Mouse (Mus musculus) limb, embryonic 12.5 days (tissue): ENCODE measurements around the gene Elovl2. TPM values are rescaled to one million over a fixed set of nuclear protein-coding genes. Genes with fewer than 3 reads are reported as not detected.
"Not testable (repeated sequence)": the region's sequence is repeated elsewhere in the genome, so short reads cannot be mapped to it uniquely, and the experiment has no call there.

ENCODE experiments used
- ATAC-seq: fragments of 200-750 bp; cut with Nextera tagmentation; 2 replicates; pipeline ENCODE4 v1.8.0; 2017; ENCODE audit warnings: low read depth, moderate TSS enrichment; ENCODE audit not compliant: insufficient number of reproducible peaks, insufficient read depth, low FRiP score, low TSS enrichment
- H3K27ac ChIP-seq: fragments of 300-500 bp; sonication (generic); 2 replicates; pipeline ENCODE4 v1.5.1; 2016; ENCODE audit warnings: mild to moderate bottlenecking, moderate library complexity
- H3K27me3 ChIP-seq: fragments of 300-500 bp; sonication (generic); 2 replicates; pipeline ENCODE4 v1.6.1; 2016; ENCODE audit warnings: mild to moderate bottlenecking, moderate library complexity
- H3K36me3 ChIP-seq: fragments of 300-500 bp; sonication (generic); 2 replicates; pipeline ENCODE4 v1.6.1; 2016; ENCODE audit warnings: mild to moderate bottlenecking, moderate library complexity
- H3K4me1 ChIP-seq: fragments of 300-500 bp; sonication (generic); replicated peaks from 2 replicates; pipeline ENCODE4 v1.6.1; 2016
- H3K4me2 ChIP-seq: fragments of 300-500 bp; sonication (generic); 2 replicates; pipeline ENCODE4 v1.6.1; 2016; ENCODE audit warnings: mild to moderate bottlenecking, moderate library complexity
- H3K4me3 ChIP-seq: fragments of 300-500 bp; sonication (generic); replicated peaks from 2 replicates; pipeline ENCODE4 v1.5.1; 2016; ENCODE audit warnings: mild to moderate bottlenecking
- H3K9ac ChIP-seq: fragments of 300-500 bp; sonication (generic); replicated peaks from 2 replicates; pipeline ENCODE4 v1.6.1; 2016; ENCODE audit warnings: mild to moderate bottlenecking, moderate library complexity
- H3K9me3 ChIP-seq: fragments of 300-500 bp; sonication (generic); 2 replicates; pipeline ENCODE4 v1.6.1; 2016; ENCODE audit warnings: mild to moderate bottlenecking, moderate library complexity
- WGBS: fragments of 180-500 bp; shearing (Covaris S2); methylation state at CpG from one replicate; pipeline ENCODE4 v1.1.7; 2016; 5-methylcytosine and 5-hydroxymethylcytosine counted together
- polyA plus RNA-seq: library from polyadenylated mRNA; unstranded; fragments of >200 nt; fragmentation: Nextera tagmentation; extraction: Ambion mirVana; gene quantifications from 2 replicates; pipeline ENCODE4 v1.2.1, GENCODE M21; 2016

The Elovl2 gene
- 9.6 and 9.9 TPM in 2 replicates for polyA plus RNA-seq

DNA sequence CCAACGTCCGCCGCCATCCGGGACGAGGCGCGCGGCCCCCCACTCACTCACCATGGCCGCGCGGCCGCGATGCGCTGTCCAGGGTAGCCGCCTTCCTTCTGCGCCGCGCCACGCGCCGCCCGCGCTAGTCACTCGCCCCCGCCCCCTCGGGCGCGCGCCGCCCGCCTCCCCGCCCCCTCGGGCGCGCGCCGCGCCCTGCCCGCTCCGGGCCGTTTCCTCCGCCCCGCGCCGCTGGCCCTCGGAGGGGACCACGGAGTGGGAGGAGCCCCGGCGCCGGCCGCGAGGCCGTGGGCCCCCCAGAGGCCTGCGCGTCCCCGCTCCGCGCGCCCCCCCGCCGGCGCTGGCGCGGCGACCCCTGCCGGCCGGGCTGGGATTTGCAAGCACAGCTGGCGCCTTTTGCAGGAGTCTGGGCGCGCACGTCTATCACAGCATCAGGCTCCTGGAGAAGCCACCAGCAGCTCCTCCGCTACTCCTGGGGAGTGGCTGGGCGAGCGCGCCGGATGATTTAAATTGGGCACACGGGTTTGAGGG lies at the start of gene Elovl2:
Gene Elovl2, minus strand, starts transcription at position 102 of the 531 bp plus-strand sequence.
- Histone ChIP-seq H3K4me2 (peak within 1 kb of the TSS; percentile 67), H3K27me3 (no peaks in the 10 kb centered on the region), H3K4me1 (peaks cover 4% of the 10 kb centered on the region; the same call in 1 of the 2 replicates), H3K36me3 (no peaks in the 10 kb centered on the region), H3K4me3 (peak within 1 kb of the TSS; percentile 69), H3K27ac (peak within 1 kb of the TSS; percentile 56), H3K9me3 (peaks cover 24% of the 10 kb centered on the region), H3K9ac (peak within 1 kb of the TSS; percentile 63)
- peak; percentile 93 for ATAC-seq
- 2% methylated on average over 60 of the region's 77 CpGs for WGBS

- Histone ChIP-seq H3K9me3 (0 out of 2 replicates have a peak, but pooled peaks cover 3% of the 10 kb centered on the region), H3K4me3 (no peak overlapping the region), H3K27ac (no peak overlapping the region), H3K4me2 (no peak overlapping the region), H3K4me1 (no peaks in the 10 kb centered on the region), H3K9ac (no peak overlapping the region), H3K36me3 (no peaks in the 10 kb centered on the region), H3K27me3 (no peaks in the 10 kb centered on the region)
- no peak for ATAC-seq
- WGBS = 58% methylated on average over 7 of the region's 7 CpGs
These were observed 47.7 kb upstream of the Elovl2 start for GRCm38 (mm10) chr13:41267827-41268408.

- no peak overlapping the region for H3K4me3 ChIP-seq
- no peak for ATAC-seq
- H3K4me1 ChIP-seq = no peaks in the 10 kb centered on the region
- H3K9me3 ChIP-seq = 0 out of 2 replicates have a peak, but pooled peaks cover 3% of the 10 kb centered on the region
- no peak overlapping the region for H3K9ac ChIP-seq
- no peaks in the 10 kb centered on the region for H3K36me3 ChIP-seq
- WGBS = 76% methylated on average over 5 of the region's 5 CpGs
- H3K27ac ChIP-seq = no peak overlapping the region
- no peak overlapping the region for H3K4me2 ChIP-seq
- H3K27me3 ChIP-seq = no peaks in the 10 kb centered on the region
These were observed 43.2 kb upstream of the Elovl2 start for GRCm38 (mm10) chr13:41263304-41264006.

DNA sequence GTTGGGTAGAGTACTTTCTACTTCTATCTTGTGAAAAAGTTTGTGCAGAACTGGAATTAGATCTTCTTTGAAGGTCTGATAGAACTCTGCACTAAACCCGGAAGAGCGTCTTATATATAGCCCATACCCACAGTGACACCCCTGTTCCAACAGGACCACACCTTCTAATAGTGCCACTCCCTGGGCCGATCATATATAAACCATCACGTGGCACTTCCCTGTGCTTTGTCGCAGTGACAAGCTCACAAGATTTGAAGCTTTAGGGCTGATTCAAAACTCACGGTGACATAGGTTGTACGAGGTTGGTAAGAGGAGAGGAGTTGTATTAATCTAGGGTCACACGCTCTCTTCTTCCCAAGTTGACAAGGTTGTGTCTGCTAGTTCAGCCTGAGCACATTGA lies 41.4 kb upstream of the Elovl2 start:
- H3K4me2 ChIP-seq, H3K4me1 ChIP-seq, H3K27me3 ChIP-seq, H3K9me3 ChIP-seq, ATAC-seq, H3K36me3 ChIP-seq, H3K4me3 ChIP-seq, H3K9ac ChIP-seq, H3K27ac ChIP-seq: not testable (repeated sequence)
- WGBS = 93% methylated on average over 8 of the region's 8 CpGs

DNA sequence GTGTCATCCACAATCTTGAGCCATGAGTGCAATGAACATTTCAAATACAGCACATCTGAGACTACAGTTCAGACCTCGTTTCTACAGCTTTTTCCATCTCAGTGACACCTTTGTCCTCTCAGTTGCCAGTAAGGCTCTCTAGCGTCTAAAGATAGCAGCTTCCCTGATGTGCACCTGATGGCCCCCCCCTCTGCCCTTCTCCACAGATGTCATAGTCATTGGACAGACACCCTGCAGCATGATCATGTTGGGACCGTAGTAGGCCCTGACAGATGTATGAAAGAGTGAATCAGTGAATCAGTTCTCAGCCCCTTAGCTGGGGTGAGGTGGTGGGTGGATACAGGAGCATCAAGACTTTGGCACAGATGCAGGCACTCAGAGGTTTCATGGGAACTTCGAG lies 37.6 kb upstream of the Elovl2 start:
- no peak overlapping the region for H3K27ac ChIP-seq
- no peak overlapping the region for H3K4me3 ChIP-seq
- no peaks in the 10 kb centered on the region for H3K4me1 ChIP-seq
- H3K4me2 ChIP-seq = no peak overlapping the region
- WGBS = 87% methylated on average over 4 of the region's 4 CpGs
- H3K9me3 ChIP-seq = no peaks in the 10 kb centered on the region
- ATAC-seq = no peak
- H3K27me3 ChIP-seq = no peaks in the 10 kb centered on the region
- no peaks in the 10 kb centered on the region; the same call in 1 of the 2 replicates for H3K36me3 ChIP-seq
- no peak overlapping the region for H3K9ac ChIP-seq

DNA sequence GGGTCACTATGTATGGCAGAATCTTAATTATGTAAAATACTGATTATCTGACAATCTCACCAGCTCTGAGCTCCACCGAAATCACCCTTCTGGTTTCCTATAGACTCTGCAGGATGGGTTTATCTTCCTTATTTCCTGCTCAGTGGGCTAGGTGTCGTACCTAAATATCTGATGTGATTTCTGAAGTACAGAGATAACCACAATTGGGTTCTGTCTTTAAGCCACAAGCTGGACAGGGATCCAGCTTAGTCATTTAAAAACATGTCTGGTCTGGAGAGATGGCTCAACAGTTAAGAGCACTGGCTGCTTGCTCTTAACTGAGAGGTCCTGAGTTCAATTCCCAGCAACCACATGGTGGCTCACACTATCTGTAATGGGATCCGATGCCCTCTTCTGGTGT lies 36.8 kb upstream of the Elovl2 start:
- ATAC-seq = no peak
- Histone ChIP-seq H3K4me2 (no peak overlapping the region), H3K27me3 (no peaks in the 10 kb centered on the region), H3K9me3 (no peaks in the 10 kb centered on the region), H3K9ac (no peak overlapping the region), H3K4me1 (no peaks in the 10 kb centered on the region), H3K4me3 (no peak overlapping the region), H3K27ac (no peak overlapping the region), H3K36me3 (no peaks in the 10 kb centered on the region; the same call in 1 of the 2 replicates)
- 94% methylated on average over 3 of the region's 3 CpGs for WGBS

DNA sequence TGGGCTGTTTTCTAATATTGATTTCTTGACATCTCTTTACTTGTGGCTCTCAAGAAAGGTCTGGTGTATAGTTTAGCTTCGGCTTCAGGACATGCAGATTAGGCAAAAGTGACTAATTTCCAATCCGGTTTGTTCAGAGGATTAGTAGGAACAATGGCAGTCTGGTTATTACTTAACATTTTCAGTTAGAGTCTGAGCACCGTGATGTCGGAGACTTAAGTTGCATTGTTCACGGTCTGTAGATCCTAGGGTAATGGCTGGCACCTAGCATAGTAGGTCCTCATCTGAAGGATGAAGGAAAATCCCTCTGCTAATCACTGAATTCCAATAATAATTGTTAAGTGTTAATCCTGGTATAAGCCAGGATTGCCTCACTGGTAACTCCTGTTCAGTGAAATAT lies 35.9 kb upstream of the Elovl2 start:
- no peak for ATAC-seq
- WGBS = 91% methylated on average over 5 of the region's 5 CpGs

GRCm38 (mm10) chr13:41252736-41253135 lies 32.5 kb upstream of the Elovl2 start:
- WGBS = 94% methylated on average over 7 of the region's 7 CpGs
- no peaks in the 10 kb centered on the region; the same call in 1 of the 2 replicates for H3K36me3 ChIP-seq

More for the DNA sequence above, 35.9 kb upstream of the Elovl2 start:
- Histone ChIP-seq H3K9me3 (no peaks in the 10 kb centered on the region), H3K27me3 (no peaks in the 10 kb centered on the region), H3K27ac (no peak overlapping the region), H3K9ac (no peak overlapping the region), H3K4me2 (no peak overlapping the region), H3K36me3 (no peaks in the 10 kb centered on the region; the same call in 1 of the 2 replicates), H3K4me3 (no peak overlapping the region), H3K4me1 (0 out of 2 replicates have a peak, but pooled peaks cover 2% of the 10 kb centered on the region)

DNA sequence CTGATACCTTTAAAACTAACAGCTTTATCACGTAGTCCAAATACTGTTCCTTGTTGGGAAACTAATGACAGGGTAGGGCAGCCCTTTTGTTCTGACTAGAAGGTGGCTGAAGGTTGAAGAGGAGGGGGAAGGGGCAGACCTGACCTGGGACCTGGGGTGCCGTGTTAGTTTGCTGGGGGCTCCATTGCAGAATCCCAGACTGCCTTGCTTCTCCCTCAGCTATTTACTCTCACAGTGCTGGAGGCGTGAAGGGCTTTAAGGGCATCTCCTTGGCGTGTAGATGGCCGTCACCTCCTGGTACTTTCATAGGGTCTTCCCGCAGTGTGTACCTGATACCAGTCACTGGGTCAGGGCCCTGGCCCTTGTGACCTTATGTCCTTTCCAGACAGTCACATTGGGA lies 31.9 kb upstream of the Elovl2 start:
- H3K9me3 ChIP-seq = no peaks in the 10 kb centered on the region
- H3K27me3 ChIP-seq = no peaks in the 10 kb centered on the region
- H3K4me2 ChIP-seq = no peak overlapping the region
- no peak overlapping the region for H3K4me3 ChIP-seq
- H3K27ac ChIP-seq = no peak overlapping the region
- H3K4me1 ChIP-seq = 0 out of 2 replicates have a peak, but pooled peaks cover 6% of the 10 kb centered on the region
- no peaks in the 10 kb centered on the region; the same call in 1 of the 2 replicates for H3K36me3 ChIP-seq
- ATAC-seq = no peak
- no peak overlapping the region for H3K9ac ChIP-seq
- 83% methylated on average over 6 of the region's 6 CpGs for WGBS

More at GRCm38 (mm10) chr13:41252736-41253135, 32.5 kb upstream of the Elovl2 start:
- Histone ChIP-seq H3K27me3 (no peaks in the 10 kb centered on the region), H3K9ac (no peak overlapping the region), H3K27ac (no peak overlapping the region), H3K4me3 (no peak overlapping the region), H3K4me2 (no peak overlapping the region), H3K4me1 (0 out of 2 replicates have a peak, but pooled peaks cover 6% of the 10 kb centered on the region), H3K9me3 (no peaks in the 10 kb centered on the region)
- ATAC-seq = no peak

DNA sequence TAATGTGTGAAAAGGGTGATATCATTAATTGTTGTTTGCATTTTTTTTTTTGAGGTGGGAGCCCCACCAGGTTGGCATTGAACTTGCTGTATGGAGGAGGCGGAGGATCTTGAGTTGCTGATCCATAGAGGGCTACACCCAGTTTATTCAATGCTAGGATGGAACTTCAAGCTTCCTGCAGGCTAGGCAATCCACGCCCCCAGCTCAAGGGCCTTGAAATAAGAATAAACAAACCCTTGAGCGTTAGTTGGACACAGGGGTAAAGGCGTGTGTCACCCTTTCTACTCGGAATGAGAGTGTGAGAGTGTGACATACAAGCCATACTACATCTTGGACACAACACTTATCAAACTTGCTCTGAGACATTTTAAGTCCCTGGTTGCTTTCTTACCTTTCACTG lies 31.5 kb upstream of the Elovl2 start:
- 77% methylated on average over 5 of the region's 5 CpGs for WGBS
- Histone ChIP-seq H3K4me1 (0 out of 2 replicates have a peak, but pooled peaks cover 6% of the 10 kb centered on the region), H3K27me3 (no peaks in the 10 kb centered on the region), H3K4me3 (no peak overlapping the region), H3K36me3 (no peaks in the 10 kb centered on the region; the same call in 1 of the 2 replicates), H3K9ac (no peak overlapping the region), H3K9me3 (no peaks in the 10 kb centered on the region), H3K27ac (no peak overlapping the region), H3K4me2 (no peak overlapping the region)
- ATAC-seq = no peak

GRCm38 (mm10) chr13:41251232-41251631 lies 31.0 kb upstream of the Elovl2 start:
- not testable (repeated sequence) for ATAC-seq
- 93% methylated on average over 5 of the region's 5 CpGs for WGBS

More at GRCm38 (mm10) chr13:41251232-41251631, 31.0 kb upstream of the Elovl2 start:
- peak overlapping the region; percentile 71; the same call in 1 of the 2 replicates for H3K4me2 ChIP-seq
- not testable (repeated sequence) for H3K9ac ChIP-seq, H3K4me1 ChIP-seq, H3K27me3 ChIP-seq, H3K9me3 ChIP-seq, H3K36me3 ChIP-seq, H3K27ac ChIP-seq
- H3K4me3 ChIP-seq = 0 out of 2 replicates have a peak overlapping the region, but pooled peaks have one; percentile 79
